Mouse (Mus musculus) WW6 (cell line): Measurements from ENCODE around the gene D430041D05Rik.
"Not testable (repeated sequence)": the region's sequence is repeated elsewhere in the genome, so short reads cannot be mapped to it uniquely, and the experiment has no call there.

Experiments used
- DNase-seq: peaks from one replicate; pipeline ENCODE4 v3.0.0-alpha.2; 2013; ENCODE audit warnings: low read depth, low spot score

The D430041D05Rik gene

GRCm38 (mm10) chr2:104121681-104122504 is 288.9 kb downstream of the D430041D05Rik start:
- no peak for DNase-seq

DNA sequence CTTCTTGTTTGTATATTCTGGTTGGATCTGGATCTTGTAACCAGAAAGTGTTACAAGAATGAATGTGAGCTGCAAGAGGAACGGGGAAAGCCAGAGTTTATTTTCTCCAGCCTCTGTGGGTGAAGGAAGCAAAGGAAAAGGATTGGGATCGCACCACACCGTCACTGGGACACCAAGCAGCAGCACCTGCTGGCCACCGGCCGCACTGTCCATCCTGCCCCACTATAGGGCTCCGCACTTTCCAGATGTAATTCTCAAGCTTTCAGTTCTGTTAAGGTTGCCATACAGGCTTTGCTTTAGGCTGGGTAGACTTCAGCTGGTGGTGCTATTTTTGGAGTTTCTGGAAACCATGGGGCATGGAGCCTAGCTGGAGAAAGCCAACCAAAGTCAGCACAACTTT is 290.5 kb downstream of the D430041D05Rik start:
- no peak for DNase-seq

DNA sequence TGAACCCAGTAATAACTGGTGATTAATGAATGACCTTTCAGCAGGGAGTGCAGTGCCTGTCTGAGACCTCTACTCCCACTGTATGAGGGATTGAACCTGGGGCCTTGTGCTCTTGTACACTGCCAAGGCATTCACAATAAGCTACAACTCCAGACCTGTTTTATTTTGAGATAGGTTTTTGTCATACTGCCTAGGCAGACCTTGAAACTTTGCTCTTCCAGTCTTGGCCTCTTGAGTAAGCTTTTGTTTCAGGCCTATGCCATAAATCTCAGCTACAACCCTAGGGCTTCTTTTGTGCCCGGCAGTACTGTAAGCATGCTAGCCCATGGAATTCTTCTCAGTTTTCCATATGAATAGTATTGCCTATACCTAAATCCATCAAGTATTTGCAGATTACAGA is 291.7 kb downstream of the D430041D05Rik start:
- no peak for DNase-seq

- not testable (repeated sequence) for DNase-seq
Measured at GRCm38 (mm10) chr2:104117173-104117572, 293.6 kb downstream of the D430041D05Rik start.

DNA sequence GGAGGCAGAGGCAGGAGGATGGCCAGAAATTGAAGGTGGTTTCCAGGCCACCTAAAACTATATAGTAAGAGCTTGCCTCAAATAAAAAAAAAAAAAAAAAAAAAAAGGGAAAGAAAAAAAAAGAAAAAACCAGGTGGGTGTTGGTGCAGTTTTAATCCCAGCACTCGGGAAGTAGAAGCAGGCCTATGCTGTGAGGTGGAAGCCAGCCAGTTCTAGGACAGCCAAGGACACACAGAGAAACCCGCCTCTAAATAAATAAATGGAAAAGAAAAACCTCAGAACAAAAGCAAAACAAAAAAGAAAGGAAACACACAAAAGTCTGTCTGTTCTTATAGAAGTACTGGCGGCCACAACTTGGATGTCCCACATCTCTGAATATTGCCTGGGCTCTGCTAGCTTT is 295.9 kb downstream of the D430041D05Rik start:
- DNase-seq: no peak

- not testable (repeated sequence) for DNase-seq
Measured at GRCm38 (mm10) chr2:104113563-104113962, 297.2 kb downstream of the D430041D05Rik start.

DNA sequence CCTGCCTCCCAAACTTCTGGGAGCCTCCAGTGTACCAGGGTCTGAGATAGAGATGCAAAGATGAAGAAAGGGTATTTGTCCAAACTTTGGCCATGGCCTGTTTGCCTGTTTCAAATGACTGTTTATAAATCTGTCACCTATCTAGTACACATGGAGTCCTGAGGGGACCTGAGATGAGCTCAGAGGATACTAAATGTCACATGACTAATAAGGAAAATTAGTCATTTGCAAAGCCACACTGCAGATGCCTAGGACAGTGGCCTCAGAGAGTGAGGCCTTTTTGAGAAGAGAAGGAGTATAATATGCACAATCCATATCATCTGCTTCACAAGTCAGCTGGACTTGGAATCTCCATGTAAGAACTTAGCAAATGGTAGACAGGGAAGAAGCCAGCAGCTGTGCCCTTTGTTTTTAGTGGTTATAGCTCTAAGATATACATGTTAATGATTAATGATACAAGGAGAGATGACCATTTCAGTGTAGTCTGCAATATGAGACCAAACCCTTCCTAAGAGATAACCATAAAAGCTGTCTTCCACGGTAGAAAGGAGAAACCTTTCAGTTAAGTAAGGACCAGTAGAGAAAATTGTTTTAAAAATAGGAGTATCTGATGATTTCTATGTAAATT is 299.5 kb downstream of the D430041D05Rik start:
- not testable (repeated sequence) for DNase-seq

DNA sequence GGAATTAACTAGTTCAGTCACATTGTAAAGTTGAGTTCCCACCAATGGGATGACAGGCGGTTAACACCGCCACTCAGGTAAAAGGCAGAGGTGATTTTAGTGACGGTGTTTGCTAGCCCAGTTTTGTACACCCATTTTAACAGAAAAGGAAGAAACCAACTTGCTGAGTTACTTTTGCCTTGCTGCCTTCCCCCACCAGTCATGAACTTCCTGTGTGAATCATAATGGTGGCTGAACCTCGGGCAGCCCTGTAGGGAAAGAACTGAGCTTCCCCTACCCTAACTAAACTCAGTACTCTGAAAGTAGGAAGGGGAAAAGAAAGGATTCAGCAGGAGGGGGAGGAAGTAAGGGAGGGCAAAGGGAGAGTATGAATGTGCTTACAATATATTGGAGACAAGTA is 300.8 kb downstream of the D430041D05Rik start:
- no peak for DNase-seq

DNA sequence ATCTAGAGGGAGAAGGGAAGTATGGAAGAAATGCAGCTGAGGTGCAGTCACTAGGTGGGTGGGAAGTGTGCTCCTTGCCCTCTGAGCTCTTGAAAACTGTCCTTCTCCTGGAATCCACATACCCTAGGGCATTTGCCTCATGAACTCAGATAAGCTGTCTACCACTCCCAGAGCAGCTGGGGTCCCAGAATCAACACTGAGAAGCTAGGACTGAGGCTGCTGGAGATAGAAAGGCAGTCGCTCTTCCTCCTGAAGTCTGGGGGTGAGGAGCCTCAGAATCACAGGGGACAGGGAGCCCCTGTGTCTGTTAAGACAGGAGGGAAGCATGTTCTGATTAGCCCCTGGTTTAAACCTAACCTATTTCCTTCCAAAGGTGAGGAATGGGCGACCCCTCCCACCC is 301.3 kb downstream of the D430041D05Rik start:
- no peak for DNase-seq

GRCm38 (mm10) chr2:104109021-104109420 is 301.8 kb downstream of the D430041D05Rik start:
- not testable (repeated sequence) for DNase-seq

- DNase-seq: no peak
Measured at GRCm38 (mm10) chr2:104104800-104105199, 306.0 kb downstream of the D430041D05Rik start.

GRCm38 (mm10) chr2:104099946-104100345 is 310.9 kb downstream of the D430041D05Rik start:
- no peak for DNase-seq

DNA sequence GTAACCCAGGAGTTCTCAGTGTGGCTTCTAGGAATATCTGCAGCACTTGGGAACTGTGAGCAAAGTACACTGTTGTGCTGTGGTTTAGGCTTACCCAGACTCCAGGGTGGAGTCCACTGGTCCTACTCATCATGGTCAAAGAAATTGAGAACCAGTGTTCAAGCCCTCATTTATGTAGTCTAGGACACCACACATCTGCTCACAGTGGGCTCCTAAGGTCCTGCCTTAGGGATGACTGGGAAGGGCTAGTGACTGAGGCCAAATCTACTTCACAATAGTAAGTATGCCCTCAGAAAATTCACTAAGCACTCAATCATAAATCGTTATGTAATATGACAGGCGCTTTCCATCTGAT is 311.6 kb downstream of the D430041D05Rik start:
- DNase-seq: no peak

DNA sequence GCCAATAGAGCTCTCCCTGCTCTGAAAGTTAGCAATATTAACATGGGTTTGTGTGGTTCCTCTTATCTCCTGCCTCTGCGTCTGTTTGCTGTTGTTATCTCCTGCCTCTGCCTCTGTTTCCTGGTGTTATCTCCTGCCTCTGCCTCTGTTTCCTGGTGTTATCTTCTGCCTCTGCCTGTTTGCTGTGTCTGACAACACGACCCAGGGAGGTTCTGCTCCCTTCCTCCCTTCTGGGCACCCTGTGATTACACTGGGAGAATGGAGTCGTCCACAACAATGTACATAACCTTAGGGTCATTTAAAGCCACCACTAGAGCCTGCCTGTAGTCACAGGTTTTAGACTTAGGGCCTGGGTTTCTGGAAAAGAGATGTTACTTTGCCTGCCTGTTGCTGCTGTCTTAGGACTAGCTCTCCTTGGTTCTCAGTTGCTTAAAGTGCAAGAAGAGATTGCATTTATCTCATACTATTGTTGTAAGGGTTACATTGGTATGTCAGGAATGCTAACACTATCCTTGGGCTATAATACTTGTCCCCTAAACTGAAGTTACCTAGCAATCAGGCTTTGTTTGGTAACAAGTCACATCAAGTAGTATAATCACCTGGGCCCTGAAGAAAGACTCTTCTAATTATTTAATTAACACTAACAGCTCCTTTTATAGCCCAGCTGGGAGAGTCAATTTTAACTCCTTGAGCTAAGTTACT is 312.1 kb downstream of the D430041D05Rik start:
- no peak for DNase-seq

GRCm38 (mm10) chr2:104097396-104097795 is 313.4 kb downstream of the D430041D05Rik start:
- DNase-seq: not testable (repeated sequence)

DNA sequence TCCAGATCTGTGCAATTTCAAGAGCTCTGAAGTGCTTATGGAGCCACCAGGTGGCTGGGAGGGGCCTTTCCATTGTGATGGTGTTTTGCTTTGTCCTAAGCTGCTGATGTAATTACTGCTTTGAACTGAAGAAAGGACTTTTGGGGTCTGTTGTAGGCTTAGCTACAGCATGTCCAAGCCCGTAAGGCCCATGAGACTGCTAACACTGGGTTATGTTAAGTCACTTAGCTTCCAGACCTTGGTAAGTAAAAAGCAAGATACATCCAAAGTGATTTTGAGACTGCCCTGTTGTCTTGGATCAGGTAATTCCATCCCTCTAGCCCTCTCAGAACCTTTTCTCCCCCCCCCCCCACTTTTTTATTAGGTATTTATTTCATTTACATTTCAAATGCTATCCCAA is 314.0 kb downstream of the D430041D05Rik start:
- DNase-seq: not testable (repeated sequence)

DNA sequence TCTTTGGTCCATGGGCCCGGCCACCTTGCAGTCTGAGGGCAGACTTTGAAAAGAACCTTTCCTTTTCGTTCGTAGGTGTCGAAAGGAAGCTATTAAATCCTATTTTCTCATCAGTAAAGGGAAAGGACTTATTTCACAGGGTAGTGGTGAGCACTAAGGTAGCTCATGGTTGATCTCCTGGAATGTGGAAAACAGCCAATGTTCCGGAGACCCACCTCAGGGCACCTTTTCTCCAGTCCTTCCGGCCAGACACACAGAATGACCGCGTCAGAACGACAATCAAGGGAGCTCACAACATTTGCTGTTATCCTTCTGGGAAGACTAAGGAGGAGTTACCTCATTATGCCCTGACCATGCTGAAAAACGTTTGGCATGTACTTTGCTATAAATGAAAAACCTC is 314.6 kb downstream of the D430041D05Rik start:
- DNase-seq: no peak

DNA sequence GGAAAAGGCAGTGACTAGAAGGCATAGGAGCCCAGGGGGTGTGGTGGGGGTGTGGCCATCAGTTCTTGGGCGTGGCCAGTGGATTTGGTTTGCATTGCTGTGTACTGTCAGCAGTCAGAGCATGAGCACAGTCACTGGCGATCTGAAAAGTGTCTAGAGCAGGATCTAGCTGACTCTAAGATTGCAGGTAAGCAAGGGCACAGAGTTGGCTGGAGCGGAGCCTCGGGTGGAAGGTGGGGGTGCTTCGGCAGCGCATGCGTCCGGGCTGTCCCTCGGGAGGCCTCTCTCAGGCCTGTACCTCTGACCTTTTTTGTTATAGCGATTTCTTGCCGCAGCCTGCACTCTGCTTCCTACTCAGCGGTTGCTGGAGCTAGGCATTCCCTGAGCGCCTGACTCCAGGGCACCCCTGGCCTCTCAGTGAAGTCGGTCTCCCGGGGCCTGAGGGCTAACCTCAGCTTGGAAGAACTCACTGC is 315.0 kb downstream of the D430041D05Rik start, which contains the start of gene Cd59a:
TSS of gene Cd59a (plus strand) at position 61 of the 473 bp plus-strand sequence.
- no peak for DNase-seq

DNA sequence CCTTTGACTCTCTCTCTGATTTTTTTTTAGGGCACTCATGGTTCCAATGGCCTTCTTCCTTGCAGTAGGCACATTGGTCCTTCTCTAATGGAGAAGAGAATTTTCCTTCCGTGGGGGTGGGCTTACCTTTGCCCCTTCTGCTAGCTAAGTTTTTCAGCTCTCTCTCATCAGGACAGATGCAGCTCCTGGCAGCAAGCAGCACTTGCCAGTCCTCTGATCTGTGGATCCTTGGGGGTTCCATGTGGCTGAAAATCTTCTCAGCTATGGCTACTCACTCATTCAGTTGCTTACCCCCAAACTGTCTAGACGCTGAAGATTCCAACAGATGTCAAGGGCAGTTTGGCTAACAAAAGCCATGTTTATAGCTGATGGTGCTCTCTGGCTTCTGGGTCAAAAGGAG is 317.5 kb downstream of the D430041D05Rik start:
- no peak for DNase-seq
